Mouse (Mus musculus): Measurements from ENCODE around the gene Sec23b.
A peak's percentile ranks its signal among the peaks of the same experiment; 100 is the strongest.

DNA sequence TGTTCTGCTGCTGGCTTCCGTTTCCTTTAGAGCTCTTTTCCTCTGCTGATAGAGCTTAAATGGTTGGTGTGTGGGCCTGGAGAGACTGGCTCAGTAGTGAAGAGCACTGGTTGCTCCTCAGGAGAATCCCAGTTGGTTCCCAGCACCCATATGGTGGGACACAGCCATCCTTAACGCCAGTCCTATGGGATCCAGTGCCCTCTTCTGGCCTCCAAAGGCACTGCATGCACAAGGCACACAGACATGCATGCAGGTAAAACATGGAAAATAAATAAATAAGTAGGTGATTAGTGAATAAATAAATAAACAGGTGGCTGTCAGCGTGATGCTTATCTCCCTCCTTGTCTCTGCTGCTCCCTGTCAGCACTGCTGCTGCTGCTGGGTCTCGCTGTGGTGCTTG is 32.7 kb downstream of the Sec23b start:
- TF ChIP-seq POLR2A (IDR thresholded peaks at IDR 0.05; ENCODE audit: insufficient read depth, low read depth, low read length), result no peak
- TF ChIP-seq CTCF (IDR thresholded peaks at IDR 0.05), result peak; percentile 54

Data from heart, adult 2 months (tissue).